Mouse (Mus musculus): ENCODE measurements at regions not wholly inside any gene's neighbourhood (a gene's known extent, or its start where the extent isn't known, plus 50 kb on each side); places are given as distances from the start of the nearest gene placed in this dataset.

GRCm38 (mm10) chr10:37376172-37376571 is 237.5 kb upstream of the Marcks start:
- no peaks in the 10 kb centered on the region for H3K27me3 ChIP-seq (replicated peaks)
- ATAC-seq = no peak
- H3K9ac ChIP-seq = no peak overlapping the region
- H3K4me3 ChIP-seq = no peak overlapping the region
- H3K27ac ChIP-seq = no peak overlapping the region
- WGBS (ENCODE audit: insufficient replicate concordance) = 32% methylated on average over 1 of the region's 1 CpGs
- H3K9me3 ChIP-seq (replicated peaks) = no peaks in the 10 kb centered on the region
- H3K4me2 ChIP-seq = no peak overlapping the region
- no peaks in the 10 kb centered on the region for H3K36me3 ChIP-seq
- H3K4me1 ChIP-seq = no peaks in the 10 kb centered on the region

- Histone ChIP-seq H3K36me3 (no peaks in the 10 kb centered on the region), H3K27ac (no peak overlapping the region), H3K27me3 (replicated peaks) (no peaks in the 10 kb centered on the region), H3K9ac (no peak overlapping the region), H3K9me3 (replicated peaks) (no peaks in the 10 kb centered on the region), H3K4me2 (no peak overlapping the region), H3K4me1 (no peaks in the 10 kb centered on the region), H3K4me3 (no peak overlapping the region)
- no peak for ATAC-seq
- WGBS (ENCODE audit: insufficient replicate concordance) = 69% methylated on average over 1 of the region's 1 CpGs
These were observed 236.9 kb upstream of the Marcks start for GRCm38 (mm10) chr10:37375648-37376047.

- H3K9ac ChIP-seq = no peak overlapping the region
- no peak overlapping the region for H3K4me2 ChIP-seq
- H3K4me1 ChIP-seq = no peaks in the 10 kb centered on the region
- no peaks in the 10 kb centered on the region for H3K36me3 ChIP-seq
- H3K4me3 ChIP-seq = no peak overlapping the region
- no peaks in the 10 kb centered on the region for H3K27me3 ChIP-seq (replicated peaks)
- ATAC-seq = no peak
- H3K27ac ChIP-seq = no peak overlapping the region
- no peaks in the 10 kb centered on the region for H3K9me3 ChIP-seq (replicated peaks)
- WGBS (ENCODE audit: insufficient replicate concordance) = 73% methylated on average over 5 of the region's 5 CpGs
These were observed 230.4 kb upstream of the Marcks start for GRCm38 (mm10) chr10:37368997-37369679.

- ATAC-seq = no peak
- no peaks in the 10 kb centered on the region for H3K36me3 ChIP-seq
- no peak overlapping the region for H3K4me2 ChIP-seq
- no peaks in the 10 kb centered on the region for H3K4me1 ChIP-seq
- H3K9me3 ChIP-seq (replicated peaks) = no peaks in the 10 kb centered on the region
- H3K4me3 ChIP-seq = no peak overlapping the region
- H3K9ac ChIP-seq = no peak overlapping the region
- H3K27ac ChIP-seq = no peak overlapping the region
- H3K27me3 ChIP-seq (replicated peaks) = no peaks in the 10 kb centered on the region
- WGBS (ENCODE audit: insufficient replicate concordance) = 78% methylated on average over 4 of the region's 4 CpGs
These were observed 229.1 kb upstream of the Marcks start for GRCm38 (mm10) chr10:37367796-37368195.

- 48% methylated on average over 4 of the region's 4 CpGs for WGBS (ENCODE audit: insufficient replicate concordance)
- Histone ChIP-seq H3K4me3 (no peak overlapping the region), H3K4me2 (no peak overlapping the region)
These were observed 225.8 kb upstream of the Marcks start for GRCm38 (mm10) chr10:37364506-37364905.

GRCm38 (mm10) chr10:37360985-37361384 is 222.3 kb upstream of the Marcks start:
- 58% methylated on average over 3 of the region's 3 CpGs for WGBS (ENCODE audit: insufficient replicate concordance)
- Histone ChIP-seq H3K4me2 (no peak overlapping the region), H3K36me3 (no peaks in the 10 kb centered on the region), H3K27ac (no peak overlapping the region), H3K27me3 (replicated peaks) (no peaks in the 10 kb centered on the region), H3K9ac (no peak overlapping the region), H3K4me1 (no peaks in the 10 kb centered on the region), H3K9me3 (replicated peaks) (no peaks in the 10 kb centered on the region), H3K4me3 (no peak overlapping the region)
- ATAC-seq = no peak

More at GRCm38 (mm10) chr10:37364506-37364905, 225.8 kb upstream of the Marcks start:
- no peak for ATAC-seq
- H3K27me3 ChIP-seq (replicated peaks) = no peaks in the 10 kb centered on the region
- no peaks in the 10 kb centered on the region for H3K4me1 ChIP-seq
- no peak overlapping the region for H3K9ac ChIP-seq
- no peaks in the 10 kb centered on the region for H3K9me3 ChIP-seq (replicated peaks)
- no peaks in the 10 kb centered on the region for H3K36me3 ChIP-seq
- no peak overlapping the region for H3K27ac ChIP-seq

- Histone ChIP-seq H3K4me2 (no peak overlapping the region), H3K27me3 (replicated peaks) (no peaks in the 10 kb centered on the region), H3K4me3 (no peak overlapping the region), H3K36me3 (no peaks in the 10 kb centered on the region), H3K9me3 (replicated peaks) (no peaks in the 10 kb centered on the region), H3K4me1 (no peaks in the 10 kb centered on the region), H3K27ac (no peak overlapping the region), H3K9ac (no peak overlapping the region)
- ATAC-seq = no peak
These were observed 220.2 kb upstream of the Marcks start for GRCm38 (mm10) chr10:37358900-37359299.

GRCm38 (mm10) chr10:37358334-37358733 is 219.6 kb upstream of the Marcks start:
- ATAC-seq = no peak
- H3K36me3 ChIP-seq = no peaks in the 10 kb centered on the region
- H3K4me2 ChIP-seq = no peak overlapping the region
- H3K9ac ChIP-seq = no peak overlapping the region
- no peaks in the 10 kb centered on the region for H3K9me3 ChIP-seq (replicated peaks)
- 71% methylated on average over 5 of the region's 5 CpGs for WGBS (ENCODE audit: insufficient replicate concordance)
- no peaks in the 10 kb centered on the region for H3K4me1 ChIP-seq
- H3K27ac ChIP-seq = no peak overlapping the region
- H3K27me3 ChIP-seq (replicated peaks) = no peaks in the 10 kb centered on the region
- H3K4me3 ChIP-seq = no peak overlapping the region

- no peaks in the 10 kb centered on the region for H3K4me1 ChIP-seq
- H3K36me3 ChIP-seq = no peaks in the 10 kb centered on the region
- WGBS (ENCODE audit: insufficient replicate concordance) = 70% methylated on average over 6 of the region's 6 CpGs
- ATAC-seq = no peak
- H3K9me3 ChIP-seq (replicated peaks) = no peaks in the 10 kb centered on the region
- no peaks in the 10 kb centered on the region for H3K27me3 ChIP-seq (replicated peaks)
- no peak overlapping the region for H3K9ac ChIP-seq
- H3K27ac ChIP-seq = no peak overlapping the region
- H3K4me2 ChIP-seq = no peak overlapping the region
- H3K4me3 ChIP-seq = no peak overlapping the region
These were observed 218.8 kb upstream of the Marcks start for GRCm38 (mm10) chr10:37357304-37358060.

GRCm38 (mm10) chr10:37349261-37349660 is 210.5 kb upstream of the Marcks start:
- no peak for ATAC-seq
- H3K4me3 ChIP-seq = no peak overlapping the region
- H3K27me3 ChIP-seq (replicated peaks) = no peaks in the 10 kb centered on the region
- 40% methylated on average over 1 of the region's 1 CpGs for WGBS (ENCODE audit: insufficient replicate concordance)
- H3K4me1 ChIP-seq = no peaks in the 10 kb centered on the region
- no peak overlapping the region for H3K27ac ChIP-seq
- H3K36me3 ChIP-seq = no peaks in the 10 kb centered on the region
- H3K4me2 ChIP-seq = no peak overlapping the region
- no peak overlapping the region for H3K9ac ChIP-seq
- no peaks in the 10 kb centered on the region for H3K9me3 ChIP-seq (replicated peaks)

GRCm38 (mm10) chr10:37348416-37348815 is 209.7 kb upstream of the Marcks start:
- WGBS (ENCODE audit: insufficient replicate concordance) = 47% methylated on average over 3 of the region's 3 CpGs

GRCm38 (mm10) chr10:37347661-37348060 is 208.9 kb upstream of the Marcks start:
- no peaks in the 10 kb centered on the region for H3K9me3 ChIP-seq (replicated peaks)
- H3K27ac ChIP-seq = no peak overlapping the region
- no peak overlapping the region for H3K4me2 ChIP-seq
- H3K9ac ChIP-seq = no peak overlapping the region
- no peak overlapping the region for H3K4me3 ChIP-seq
- WGBS (ENCODE audit: insufficient replicate concordance) = 63% methylated on average over 3 of the region's 3 CpGs
- no peaks in the 10 kb centered on the region for H3K36me3 ChIP-seq
- H3K27me3 ChIP-seq (replicated peaks) = no peaks in the 10 kb centered on the region
- H3K4me1 ChIP-seq = no peaks in the 10 kb centered on the region
- no peak for ATAC-seq

More at GRCm38 (mm10) chr10:37348416-37348815, 209.7 kb upstream of the Marcks start:
- no peaks in the 10 kb centered on the region for H3K36me3 ChIP-seq
- H3K27ac ChIP-seq = no peak overlapping the region
- no peak for ATAC-seq
- H3K27me3 ChIP-seq (replicated peaks) = no peaks in the 10 kb centered on the region
- no peak overlapping the region for H3K9ac ChIP-seq
- no peaks in the 10 kb centered on the region for H3K9me3 ChIP-seq (replicated peaks)
- H3K4me2 ChIP-seq = no peak overlapping the region
- no peaks in the 10 kb centered on the region for H3K4me1 ChIP-seq
- no peak overlapping the region for H3K4me3 ChIP-seq

All from liver, embryonic 12.5 days (tissue).